Mouse (Mus musculus) layer of hippocampus, adult 11-12 months (tissue): Measurements from ENCODE around the gene Urad.

ENCODE experiments used
- DNase-seq: peaks from one replicate; pipeline ENCODE4 v3.0.0; 2022; ENCODE audit warnings: low spot score

Gene Urad

DNA sequence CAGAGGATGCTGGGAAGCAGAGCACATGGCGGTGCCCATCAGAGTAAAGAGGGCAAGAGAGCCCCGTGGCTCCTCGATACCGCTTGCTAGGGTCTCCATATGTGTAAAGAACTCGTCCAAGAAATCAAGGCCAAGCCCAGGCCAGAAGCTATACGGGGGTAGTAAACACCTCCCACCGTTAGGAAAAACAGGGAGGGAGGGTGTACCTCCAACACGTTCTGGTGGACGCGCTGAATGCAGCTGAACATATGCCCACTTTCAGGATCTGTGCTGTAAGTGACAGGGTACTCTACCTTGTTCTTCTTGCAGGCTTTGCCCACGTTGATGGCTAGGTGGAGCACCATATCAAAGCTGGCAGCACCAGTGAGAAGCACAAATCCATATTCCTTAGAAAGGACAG lies 3.7 kb upstream of the Urad start:
- no peak for DNase-seq

DNA sequence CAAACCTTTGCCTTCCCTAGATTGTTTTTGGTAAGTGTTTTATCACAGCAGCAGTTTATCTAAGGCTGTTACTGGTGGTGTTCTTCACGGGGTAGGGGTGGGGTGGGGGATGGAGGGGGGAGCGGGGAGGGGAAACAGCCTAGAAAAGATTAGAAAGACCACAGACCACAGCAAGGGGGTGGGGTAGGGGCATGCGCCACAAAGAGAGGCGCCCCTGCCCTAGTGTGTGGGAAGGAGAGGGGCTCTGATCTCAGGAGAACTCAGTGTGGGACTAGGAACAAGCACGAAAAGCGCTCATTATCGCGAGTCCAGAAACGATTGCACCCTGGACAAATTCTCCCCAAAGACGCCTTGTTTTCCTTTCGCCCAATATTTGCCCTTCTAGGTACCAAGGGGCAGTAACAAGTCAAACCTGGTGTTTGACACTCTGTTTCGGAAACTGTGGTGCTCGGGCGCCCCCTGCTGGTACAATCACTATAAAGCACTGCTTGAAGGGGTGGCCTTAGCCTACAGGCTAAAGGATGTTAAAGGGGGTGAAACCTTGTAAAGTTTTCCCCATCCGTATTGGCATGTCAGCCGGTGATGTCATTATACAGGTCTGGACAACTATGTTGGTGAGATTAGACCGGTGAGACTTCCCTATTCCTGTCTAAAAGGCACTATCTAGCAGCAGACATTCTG lies 1.1 kb upstream of the Urad start:
- DNase-seq, result peak; percentile 54

- peak; percentile 20 for DNase-seq
Measured at GRCm38 (mm10) chr5:147319653-147320052, 2.6 kb downstream of the Urad start.

- DNase-seq, result no peak
Measured at GRCm38 (mm10) chr5:147317991-147318390, 4.2 kb downstream of the Urad start.

- no peak for DNase-seq
Measured at GRCm38 (mm10) chr5:147317321-147317720, 4.9 kb downstream of the Urad start.

DNA sequence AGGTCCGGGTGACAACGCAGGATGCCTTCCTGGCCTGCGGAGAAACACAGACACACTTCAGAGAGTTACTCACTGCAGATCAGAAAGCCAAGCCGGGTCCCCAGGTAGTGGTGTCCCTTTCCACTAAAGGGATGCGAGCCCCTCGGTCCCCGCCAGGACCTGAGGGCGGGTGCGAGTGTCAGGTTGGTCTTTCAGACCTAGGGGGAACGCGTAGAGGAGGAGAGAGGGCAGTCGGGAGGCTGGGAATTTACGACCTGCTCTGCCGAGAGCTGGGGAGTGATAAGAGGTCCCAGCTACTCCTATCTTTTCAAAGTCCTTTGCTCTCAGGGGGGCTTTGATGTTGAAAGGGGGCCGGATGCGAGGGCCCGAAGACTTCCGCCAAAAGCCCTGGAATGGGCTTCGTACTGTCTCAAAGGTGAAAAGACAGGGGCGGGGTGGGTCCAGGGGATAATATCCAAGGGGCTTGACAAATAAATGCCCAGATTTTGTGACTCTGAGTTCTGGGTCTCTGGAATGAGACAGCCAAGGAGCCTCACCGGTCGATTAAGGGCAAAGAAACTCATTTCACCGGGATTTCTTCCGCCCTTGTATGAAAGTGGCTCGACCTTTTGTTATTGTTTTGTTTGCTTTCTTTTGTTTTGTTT lies 6.7 kb downstream of the Urad start:
- DNase-seq, result no peak

- DNase-seq, result no peak
Measured at GRCm38 (mm10) chr5:147314646-147315431, 7.4 kb downstream of the Urad start.

DNA sequence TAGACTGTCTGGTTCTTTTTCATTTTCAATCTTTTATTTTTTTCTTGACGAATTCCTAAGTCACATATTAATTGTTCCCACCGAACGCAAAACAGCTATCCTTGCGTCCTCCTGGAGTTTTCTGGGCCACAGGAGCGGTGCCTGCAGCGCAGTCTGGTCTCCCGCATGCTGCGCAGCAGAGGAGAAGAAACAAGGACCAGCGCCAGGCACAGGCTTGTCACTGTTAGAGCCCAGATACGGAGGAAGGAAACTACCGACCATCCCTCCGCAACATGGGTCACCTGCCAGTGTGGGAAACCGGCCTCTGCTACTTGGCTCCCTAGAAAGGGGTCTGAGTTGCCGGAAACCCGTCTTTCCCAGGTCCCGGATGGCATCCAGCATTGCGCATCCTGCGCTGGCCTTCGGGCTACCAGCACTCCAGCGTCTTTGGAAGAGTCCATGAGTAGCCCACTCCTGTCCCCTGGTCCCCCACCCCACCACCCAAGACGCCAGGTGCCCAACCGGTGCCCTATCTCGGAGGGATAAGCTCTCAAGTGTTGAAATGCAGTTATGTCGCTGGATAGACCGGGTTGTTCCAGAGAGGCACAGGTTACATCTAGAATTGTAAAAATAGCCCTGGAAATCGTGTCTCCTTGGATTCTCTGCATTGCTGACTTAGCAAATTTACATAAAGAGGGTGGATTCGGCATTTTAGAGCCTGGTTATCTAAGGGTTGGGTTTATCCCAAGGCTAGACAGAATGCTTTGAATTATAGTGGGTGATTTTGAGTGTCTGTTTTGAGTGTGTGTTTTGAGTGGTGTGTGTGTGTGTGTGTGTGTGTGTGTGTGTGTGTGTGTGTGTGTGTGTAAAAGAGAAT lies 9.2 kb downstream of the Urad start:
- DNase-seq, result no peak

DNA sequence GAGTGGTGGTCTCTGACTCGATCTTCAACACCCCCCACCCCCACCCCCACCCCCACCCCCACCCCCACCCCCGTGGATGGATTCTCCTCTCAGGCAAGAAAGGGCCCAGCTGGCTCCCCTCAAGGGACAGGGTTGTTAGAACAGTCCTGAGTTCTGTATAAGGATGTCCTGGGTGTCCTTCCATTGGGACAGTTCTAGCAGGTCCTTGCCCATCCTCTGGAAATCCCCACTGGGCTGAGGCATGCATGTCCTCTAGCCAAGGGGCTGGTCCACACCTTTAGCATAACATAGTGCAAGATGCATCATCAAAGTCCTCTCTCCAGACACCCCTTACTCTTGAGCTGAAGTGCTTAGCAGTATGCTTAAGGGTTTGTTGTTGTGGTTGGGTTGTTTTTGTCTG lies 12.5 kb downstream of the Urad start:
- no peak for DNase-seq

DNA sequence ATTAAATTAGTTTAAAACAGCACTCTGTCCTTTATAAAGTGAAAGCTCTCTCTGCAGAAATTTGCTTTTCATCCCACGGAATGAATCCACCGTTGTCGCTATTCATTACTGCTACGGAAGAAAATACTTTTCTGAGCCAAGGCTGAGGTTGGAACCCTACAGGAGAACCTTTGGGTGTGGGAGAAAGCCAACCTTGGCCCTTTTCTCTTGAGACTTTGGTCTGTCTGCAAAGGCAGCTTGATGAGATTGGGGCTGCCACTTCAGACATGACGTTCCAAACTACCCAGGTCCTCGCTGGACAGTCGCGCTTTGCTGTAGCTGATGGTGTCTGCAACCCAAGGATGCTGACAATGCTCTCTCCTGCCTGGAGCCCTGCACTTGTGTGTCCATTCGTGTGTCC lies 13.8 kb downstream of the Urad start:
- no peak for DNase-seq

GRCm38 (mm10) chr5:147307398-147307785 lies 14.8 kb downstream of the Urad start:
- no peak for DNase-seq

DNA sequence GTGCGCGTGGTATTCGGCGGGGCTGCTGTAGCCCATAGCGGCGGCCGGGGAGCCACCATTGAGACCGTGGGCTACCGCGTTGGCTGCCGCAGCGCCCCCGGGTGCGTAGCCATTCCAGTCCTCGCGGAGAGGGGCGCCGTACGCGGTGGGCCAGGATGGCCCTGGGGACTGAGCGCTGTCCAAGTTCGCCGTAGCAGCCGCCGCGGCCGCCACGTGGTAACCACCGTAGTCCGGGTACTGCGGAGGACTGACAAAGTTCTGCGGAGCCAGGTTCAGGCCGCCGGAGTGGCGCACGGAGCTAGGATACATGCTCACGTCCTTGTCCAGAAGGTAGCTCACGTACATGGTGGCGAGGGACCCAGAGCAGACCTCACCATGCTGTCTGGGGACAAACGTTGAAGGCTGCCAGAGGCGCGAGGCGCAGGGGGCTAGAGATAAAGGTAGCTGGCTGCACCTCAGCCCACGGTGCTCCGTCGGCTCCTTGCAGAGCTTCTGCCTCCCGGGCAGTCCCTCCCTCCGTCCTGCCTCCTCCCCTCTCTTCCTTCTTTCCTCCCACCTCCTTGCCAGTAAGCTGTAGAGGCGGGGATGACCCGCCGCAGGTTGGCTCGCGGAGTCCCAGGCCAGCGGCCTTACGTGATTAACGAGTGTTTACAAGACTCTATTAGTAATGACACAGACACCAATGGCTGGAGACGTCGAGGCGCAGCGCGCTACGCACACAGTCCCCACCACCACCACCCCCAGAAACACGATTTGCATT lies 15.4 kb downstream of the Urad start, which contains the start of gene Cdx2:
Gene Cdx2 (minus strand): TSS at position 633 of the 760 bp plus-strand sequence.
- no peak for DNase-seq

- no peak for DNase-seq
Measured at GRCm38 (mm10) chr5:147305856-147306637, 16.2 kb downstream of the Urad start.

- no peak for DNase-seq
Measured at GRCm38 (mm10) chr5:147305166-147305565, 17.1 kb downstream of the Urad start.

GRCm38 (mm10) chr5:147304276-147305155 lies 17.7 kb downstream of the Urad start:
- DNase-seq, result no peak

- DNase-seq, result no peak
Measured at GRCm38 (mm10) chr5:147302746-147303400, 19.4 kb downstream of the Urad start.

DNA sequence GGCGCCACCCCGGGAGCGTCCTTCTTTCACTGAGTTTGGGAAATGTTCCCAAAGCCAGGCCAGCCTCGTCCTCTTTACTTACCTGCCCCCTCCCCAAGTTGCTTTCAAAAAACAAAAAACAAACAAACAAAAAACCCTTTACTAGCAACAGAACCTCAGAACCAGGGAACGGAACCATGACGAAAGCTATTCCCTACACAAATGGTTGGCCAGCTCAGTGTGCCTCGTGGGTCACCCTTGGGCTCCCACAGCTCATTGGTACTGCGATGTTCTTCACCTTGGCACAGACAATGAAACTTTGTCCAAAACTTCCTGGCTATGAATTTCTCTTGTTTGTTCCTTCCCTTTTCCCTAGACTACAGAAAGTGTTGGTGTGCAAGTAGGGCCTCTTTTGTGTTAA lies 20.1 kb downstream of the Urad start:
- DNase-seq, result no peak

DNA sequence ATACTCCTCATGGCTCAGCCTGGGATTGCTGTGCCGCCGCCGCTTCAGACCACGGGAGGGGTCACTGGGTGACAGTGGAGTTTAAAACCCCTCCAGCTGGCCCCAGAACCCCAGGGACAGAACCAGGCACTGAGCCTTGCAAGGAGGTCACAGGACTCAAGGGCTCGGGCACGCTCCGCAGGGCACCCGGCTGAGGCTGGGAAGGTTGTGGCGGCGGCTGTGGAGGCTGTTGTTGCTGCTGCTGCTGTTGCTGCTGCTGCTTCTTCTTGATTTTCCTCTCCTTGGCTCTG lies 20.5 kb downstream of the Urad start:
- DNase-seq, result no peak
